Mouse (Mus musculus) ES-Bruce4 (cell line): Measurements from ENCODE around the gene Cdh15. TPM values are rescaled to one million over a fixed set of nuclear protein-coding genes. Genes with fewer than 3 reads are reported as not detected.

Experiments used
- H3K27ac ChIP-seq: 2 replicates; pipeline ENCODE4 v1.5.1; 2012; ENCODE audit warnings: low read length, inconsistent platforms; ENCODE audit not compliant: insufficient read depth
- H3K27me3 ChIP-seq: 2 replicates; pipeline ENCODE4 v1.6.1; 2012; ENCODE audit warnings: mild to moderate bottlenecking, low read length, inconsistent platforms; ENCODE audit not compliant: control insufficient read depth, poor library complexity, insufficient read depth, severe bottlenecking
- H3K36me3 ChIP-seq: 2 replicates; pipeline ENCODE4 v1.6.1; 2012; ENCODE audit warnings: inconsistent platforms, mild to moderate bottlenecking, low read length, moderate library complexity; ENCODE audit not compliant: control insufficient read depth, poor library complexity, insufficient read depth, severe bottlenecking
- H3K4me1 ChIP-seq: one replicate; pipeline ENCODE4 v1.8.1; 2011; ENCODE audit warnings: low read length; ENCODE audit not compliant: control insufficient read depth, insufficient read depth
- H3K4me3 ChIP-seq: 2 replicates; pipeline ENCODE4 v1.5.1; 2011; ENCODE audit warnings: low read depth, mild to moderate bottlenecking, low read length
- H3K9ac ChIP-seq: 2 replicates; pipeline ENCODE4 v1.6.1; 2012; ENCODE audit warnings: low read depth, mild to moderate bottlenecking, inconsistent platforms; ENCODE audit not compliant: poor library complexity, severe bottlenecking
- H3K9me3 ChIP-seq: replicated peaks from 2 replicates; pipeline ENCODE4 v1.6.1; 2012; ENCODE audit warnings: mild to moderate bottlenecking, low read length, inconsistent platforms; ENCODE audit not compliant: control insufficient read depth, poor library complexity, insufficient read depth, severe bottlenecking
- CTCF ChIP-seq: IDR thresholded peaks from one replicate; pipeline ENCODE4 v1.8.1; 2011; ENCODE audit warnings: low read depth, low read length
- EP300 ChIP-seq: IDR thresholded peaks from 2 replicates; pipeline ENCODE4 v1.6.1; 2011; ENCODE audit warnings: low read depth, low read length; ENCODE audit not compliant: insufficient read depth
- POLR2A ChIP-seq: IDR thresholded peaks from one replicate; pipeline ENCODE4 v1.8.1; 2011; ENCODE audit warnings: low read length; ENCODE audit not compliant: insufficient read depth
- polyA plus RNA-seq: library from polyadenylated mRNA; stranded (reverse); fragments of >200 nt; gene quantifications from 2 replicates; pipeline ENCODE4 v1.2.4, GENCODE M21; 2011; ENCODE audit warnings: low read depth; ENCODE audit not compliant: missing spikeins, insufficient read depth, insufficient read length

Cdh15 gene
- polyA plus RNA-seq, 1 experiment, result 0.36 TPM

GRCm38 (mm10) chr8:122834971-122835370 is 12.8 kb upstream of the Cdh15 start:
- Histone ChIP-seq H3K4me3 (no peak overlapping the region), H3K9ac (no peak overlapping the region), H3K36me3 (no peaks in the 10 kb centered on the region), H3K27ac (no peak overlapping the region), H3K4me1 (no peaks in the 10 kb centered on the region), H3K27me3 (no peaks in the 10 kb centered on the region), H3K9me3 (no peaks in the 10 kb centered on the region)
- TF ChIP-seq EP300, result no peak
- no peak for TF ChIP-seq POLR2A
- TF ChIP-seq CTCF, result peak; percentile 86

- Histone ChIP-seq H3K4me1 (no peaks in the 10 kb centered on the region), H3K36me3 (no peaks in the 10 kb centered on the region), H3K4me3 (no peak overlapping the region), H3K27me3 (no peaks in the 10 kb centered on the region), H3K9ac (no peak overlapping the region), H3K9me3 (no peaks in the 10 kb centered on the region), H3K27ac (no peak overlapping the region)
- TF ChIP-seq POLR2A (no peak), CTCF (no peak), EP300 (no peak)
Measured at GRCm38 (mm10) chr8:122836199-122836598, 11.6 kb upstream of the Cdh15 start.

DNA sequence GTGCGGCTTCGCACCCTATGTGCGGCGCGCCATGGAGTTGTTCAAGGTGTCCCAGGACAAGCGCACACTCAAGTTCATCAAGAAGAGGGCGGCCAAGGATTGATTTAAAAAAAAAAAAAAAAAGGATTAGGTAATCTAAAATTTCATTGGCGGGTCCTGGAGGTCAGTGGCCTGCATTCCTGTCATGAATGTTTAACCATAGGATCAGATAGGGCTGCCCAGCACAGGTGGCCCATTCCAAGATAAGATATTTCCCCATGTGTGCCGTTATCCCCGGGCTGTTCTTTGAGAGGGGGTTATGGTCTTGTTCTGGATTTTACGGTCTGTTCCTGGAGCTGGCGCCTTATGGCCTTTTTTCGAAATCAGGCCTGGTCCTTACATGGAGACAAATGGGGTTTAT is 11.1 kb upstream of the Cdh15 start:
- H3K27me3 ChIP-seq, result no peaks in the 10 kb centered on the region
- TF ChIP-seq CTCF (no peak), EP300 (no peak), POLR2A (no peak)
- H3K36me3 ChIP-seq, result no peaks in the 10 kb centered on the region
- no peaks in the 10 kb centered on the region for H3K4me1 ChIP-seq
- H3K9me3 ChIP-seq, result no peaks in the 10 kb centered on the region
- no peak overlapping the region for H3K27ac ChIP-seq
- H3K4me3 ChIP-seq, result no peak overlapping the region
- H3K9ac ChIP-seq, result no peak overlapping the region

DNA sequence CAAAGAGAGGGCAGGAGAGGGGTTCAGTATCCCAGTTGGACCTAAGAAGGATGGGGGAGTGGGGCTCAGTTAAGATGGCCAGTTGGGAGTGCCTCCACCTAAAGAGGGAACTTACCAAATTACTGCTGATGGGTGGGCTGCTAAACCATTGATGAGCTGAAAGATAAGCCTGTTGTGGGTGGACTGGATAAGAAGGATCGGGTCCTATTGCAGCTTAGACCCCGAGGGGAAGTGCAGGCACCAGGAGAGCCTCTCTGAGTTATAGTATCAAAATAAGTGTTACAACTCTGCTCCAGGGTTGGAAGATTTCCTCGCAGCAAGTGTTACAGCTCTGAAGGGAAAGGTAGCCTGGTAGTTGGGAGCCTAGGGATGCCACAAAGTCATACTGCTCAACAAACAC is 3.6 kb upstream of the Cdh15 start:
- H3K4me3 ChIP-seq, result no peak overlapping the region
- H3K36me3 ChIP-seq, result no peaks in the 10 kb centered on the region
- no peak for TF ChIP-seq POLR2A
- no peak for TF ChIP-seq CTCF
- no peak for TF ChIP-seq EP300
- no peaks in the 10 kb centered on the region for H3K9me3 ChIP-seq
- H3K27me3 ChIP-seq, result no peaks in the 10 kb centered on the region
- H3K27ac ChIP-seq, result no peak overlapping the region
- no peaks in the 10 kb centered on the region for H3K4me1 ChIP-seq
- no peak overlapping the region for H3K9ac ChIP-seq

- TF ChIP-seq POLR2A, result no peak
- TF ChIP-seq EP300, result no peak
- no peak for TF ChIP-seq CTCF
- no peaks in the 10 kb centered on the region for H3K36me3 ChIP-seq
- no peaks in the 10 kb centered on the region for H3K27me3 ChIP-seq
- no peaks in the 10 kb centered on the region for H3K4me1 ChIP-seq
- no peak overlapping the region for H3K4me3 ChIP-seq
- no peak overlapping the region for H3K9ac ChIP-seq
- H3K27ac ChIP-seq, result no peak overlapping the region
- no peaks in the 10 kb centered on the region for H3K9me3 ChIP-seq
Measured at GRCm38 (mm10) chr8:122845662-122846061, 2.1 kb upstream of the Cdh15 start.

GRCm38 (mm10) chr8:122849152-122849910 is 1.6 kb downstream of the Cdh15 start:
- Histone ChIP-seq H3K4me1 (no peaks in the 10 kb centered on the region), H3K4me3 (no peak overlapping the region), H3K27ac (no peak overlapping the region), H3K9ac (no peak overlapping the region), H3K36me3 (no peaks in the 10 kb centered on the region), H3K9me3 (no peaks in the 10 kb centered on the region), H3K27me3 (no peaks in the 10 kb centered on the region)
- TF ChIP-seq POLR2A, result no peak
- no peak for TF ChIP-seq CTCF
- TF ChIP-seq EP300, result no peak
